Mouse (Mus musculus): ENCODE measurements at regions not wholly inside any gene's neighbourhood (a gene's known extent, or its start where the extent isn't known, plus 50 kb on each side); places are given as distances from the start of the nearest gene placed in this dataset.
A peak's percentile ranks its signal among the peaks of the same experiment; 100 is the strongest.

- H3K27ac ChIP-seq (replicated peaks; ENCODE audit: insufficient read depth, low read depth, low read length), result no peak overlapping the region
- no peaks in the 10 kb centered on the region for H3K4me1 ChIP-seq (ENCODE audit: control insufficient read depth, insufficient read depth, low read length)
- H3K36me3 ChIP-seq (ENCODE audit: control insufficient read depth, insufficient read depth, low read length), result no peaks in the 10 kb centered on the region
- TF ChIP-seq POLR2A (IDR thresholded peaks at IDR 0.05; ENCODE audit: extremely low read depth, insufficient read depth, low read length), result no peak
- TF ChIP-seq CTCF (IDR thresholded peaks at IDR 0.05; ENCODE audit: low read depth, low read length), result no peak
- no peaks in the 10 kb centered on the region for H3K79me2 ChIP-seq (ENCODE audit: control insufficient read depth, insufficient read depth, low read length)
- no peak overlapping the region for H3K9ac ChIP-seq (ENCODE audit: low read depth, low read length)
- WGBS, result 58% methylated on average over 4 of the region's 4 CpGs
- H3K4me3 ChIP-seq (ENCODE audit: insufficient read depth, low read depth, low read length), result no peak overlapping the region
- H3K27me3 ChIP-seq (ENCODE audit: control insufficient read depth, insufficient read depth, low read length), result no peaks in the 10 kb centered on the region
- DNase-seq (ENCODE audit: extremely low read depth, low read depth, low spot score), result peak; percentile 40
Observed at GRCm38 (mm10) chr7:111969198-111969887, 54.0 kb upstream of the Usp47 start.

GRCm38 (mm10) chr7:111968261-111968660 is 55.0 kb upstream of the Usp47 start:
- H3K36me3 ChIP-seq (ENCODE audit: control insufficient read depth, insufficient read depth, low read length), result no peaks in the 10 kb centered on the region
- H3K27ac ChIP-seq (replicated peaks; ENCODE audit: insufficient read depth, low read depth, low read length), result no peak overlapping the region

GRCm38 (mm10) chr7:111966716-111967115 is 56.6 kb upstream of the Usp47 start:
- Histone ChIP-seq H3K4me3 (ENCODE audit: insufficient read depth, low read depth, low read length) (no peak overlapping the region), H3K27ac (replicated peaks; ENCODE audit: insufficient read depth, low read depth, low read length) (no peak overlapping the region), H3K9ac (ENCODE audit: low read depth, low read length) (no peak overlapping the region), H3K4me1 (ENCODE audit: control insufficient read depth, insufficient read depth, low read length) (no peaks in the 10 kb centered on the region), H3K79me2 (ENCODE audit: control insufficient read depth, insufficient read depth, low read length) (no peaks in the 10 kb centered on the region), H3K36me3 (ENCODE audit: control insufficient read depth, insufficient read depth, low read length) (no peaks in the 10 kb centered on the region), H3K27me3 (ENCODE audit: control insufficient read depth, insufficient read depth, low read length) (no peaks in the 10 kb centered on the region)
- TF ChIP-seq POLR2A (IDR thresholded peaks at IDR 0.05; ENCODE audit: extremely low read depth, insufficient read depth, low read length) (no peak), CTCF (IDR thresholded peaks at IDR 0.05; ENCODE audit: low read depth, low read length) (no peak)
- 73% methylated on average over 3 of the region's 3 CpGs for WGBS
- DNase-seq (ENCODE audit: extremely low read depth, low read depth, low spot score), result no peak

More at GRCm38 (mm10) chr7:111968261-111968660, 55.0 kb upstream of the Usp47 start:
- H3K27me3 ChIP-seq (ENCODE audit: control insufficient read depth, insufficient read depth, low read length), result no peaks in the 10 kb centered on the region
- no peak for TF ChIP-seq CTCF (IDR thresholded peaks at IDR 0.05; ENCODE audit: low read depth, low read length)
- no peak for TF ChIP-seq POLR2A (IDR thresholded peaks at IDR 0.05; ENCODE audit: extremely low read depth, insufficient read depth, low read length)
- no peaks in the 10 kb centered on the region for H3K4me1 ChIP-seq (ENCODE audit: control insufficient read depth, insufficient read depth, low read length)
- 74% methylated on average over 5 of the region's 5 CpGs for WGBS
- no peak overlapping the region for H3K9ac ChIP-seq (ENCODE audit: low read depth, low read length)
- no peak overlapping the region for H3K4me3 ChIP-seq (ENCODE audit: insufficient read depth, low read depth, low read length)
- no peak for DNase-seq (ENCODE audit: extremely low read depth, low read depth, low spot score)
- no peaks in the 10 kb centered on the region for H3K79me2 ChIP-seq (ENCODE audit: control insufficient read depth, insufficient read depth, low read length)

DNA sequence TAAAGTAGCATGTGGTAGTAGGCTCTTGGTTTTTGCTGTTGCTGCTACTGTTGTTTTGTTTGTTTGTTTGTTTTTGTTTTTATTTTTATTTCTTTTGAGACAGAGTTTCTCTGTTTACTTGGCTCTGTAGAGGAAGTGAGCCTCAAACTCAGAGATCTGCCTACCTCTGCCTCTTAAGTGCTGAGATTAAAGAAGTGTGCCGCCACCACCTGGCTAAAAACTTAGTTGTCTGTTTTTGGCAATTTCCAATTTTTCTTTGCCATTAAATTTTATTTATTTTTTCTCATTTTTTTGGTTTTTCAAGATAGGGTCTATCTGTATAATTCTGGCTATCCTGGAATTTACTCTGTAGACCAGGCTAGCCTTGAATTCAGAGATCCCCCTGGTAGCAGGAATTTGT is 59.3 kb upstream of the Usp47 start:
- no peak overlapping the region for H3K4me3 ChIP-seq (ENCODE audit: insufficient read depth, low read depth, low read length)
- no peak for DNase-seq (ENCODE audit: extremely low read depth, low read depth, low spot score)
- H3K9ac ChIP-seq (ENCODE audit: low read depth, low read length), result no peak overlapping the region
- H3K4me1 ChIP-seq (ENCODE audit: control insufficient read depth, insufficient read depth, low read length), result no peaks in the 10 kb centered on the region
- no peaks in the 10 kb centered on the region for H3K36me3 ChIP-seq (ENCODE audit: control insufficient read depth, insufficient read depth, low read length)
- WGBS, result 91% methylated on average over 1 of the region's 1 CpGs
- no peaks in the 10 kb centered on the region for H3K79me2 ChIP-seq (ENCODE audit: control insufficient read depth, insufficient read depth, low read length)
- H3K27ac ChIP-seq (replicated peaks; ENCODE audit: insufficient read depth, low read depth, low read length), result no peak overlapping the region
- H3K27me3 ChIP-seq (ENCODE audit: control insufficient read depth, insufficient read depth, low read length), result peaks cover 3% of the 10 kb centered on the region; the same call in 1 of the 2 replicates
- TF ChIP-seq CTCF (IDR thresholded peaks at IDR 0.05; ENCODE audit: low read depth, low read length), result no peak

- DNase-seq (ENCODE audit: extremely low read depth, low read depth, low spot score), result no peak
- WGBS, result 72% methylated on average over 3 of the region's 3 CpGs
- TF ChIP-seq POLR2A (IDR thresholded peaks at IDR 0.05; ENCODE audit: extremely low read depth, insufficient read depth, low read length) (no peak), CTCF (IDR thresholded peaks at IDR 0.05; ENCODE audit: low read depth, low read length) (no peak)
- H3K36me3 ChIP-seq (ENCODE audit: control insufficient read depth, insufficient read depth, low read length), result no peaks in the 10 kb centered on the region
- H3K9ac ChIP-seq (ENCODE audit: low read depth, low read length), result no peak overlapping the region
- no peaks in the 10 kb centered on the region for H3K4me1 ChIP-seq (ENCODE audit: control insufficient read depth, insufficient read depth, low read length)
- peaks cover 3% of the 10 kb centered on the region; the same call in 1 of the 2 replicates for H3K27me3 ChIP-seq (ENCODE audit: control insufficient read depth, insufficient read depth, low read length)
- H3K4me3 ChIP-seq (ENCODE audit: insufficient read depth, low read depth, low read length), result no peak overlapping the region
- H3K79me2 ChIP-seq (ENCODE audit: control insufficient read depth, insufficient read depth, low read length), result no peaks in the 10 kb centered on the region
- H3K27ac ChIP-seq (replicated peaks; ENCODE audit: insufficient read depth, low read depth, low read length), result no peak overlapping the region
Observed at GRCm38 (mm10) chr7:111959977-111960376, 63.3 kb upstream of the Usp47 start.

DNA sequence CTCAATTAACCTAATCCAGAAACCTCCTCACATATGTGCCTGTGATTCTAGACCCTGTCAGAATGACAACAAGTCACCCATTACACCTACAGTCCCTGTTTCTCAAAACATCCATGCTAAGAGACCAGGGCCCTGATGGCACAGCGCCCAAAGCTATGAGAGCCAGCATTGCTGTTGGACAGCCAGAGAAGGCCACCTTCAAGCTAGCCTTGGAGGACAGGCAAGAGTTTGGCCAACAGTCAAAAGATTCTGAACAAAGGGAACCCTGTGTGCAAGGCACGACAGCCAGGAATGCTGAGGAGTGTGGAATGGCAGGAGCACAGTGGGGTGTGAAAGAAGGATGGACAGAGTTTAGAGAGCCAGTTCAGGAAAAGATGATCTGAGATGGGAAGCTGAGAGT is 66.6 kb upstream of the Usp47 start:
- H3K27me3 ChIP-seq (ENCODE audit: control insufficient read depth, insufficient read depth, low read length), result peaks cover 5% of the 10 kb centered on the region; the same call in 1 of the 2 replicates
- no peaks in the 10 kb centered on the region for H3K36me3 ChIP-seq (ENCODE audit: control insufficient read depth, insufficient read depth, low read length)
- no peak overlapping the region for H3K9ac ChIP-seq (ENCODE audit: low read depth, low read length)
- H3K27ac ChIP-seq (replicated peaks; ENCODE audit: insufficient read depth, low read depth, low read length), result no peak overlapping the region
- DNase-seq (ENCODE audit: extremely low read depth, low read depth, low spot score), result no peak
- 80% methylated on average over 2 of the region's 2 CpGs for WGBS
- no peaks in the 10 kb centered on the region for H3K79me2 ChIP-seq (ENCODE audit: control insufficient read depth, insufficient read depth, low read length)
- no peak for TF ChIP-seq CTCF (IDR thresholded peaks at IDR 0.05; ENCODE audit: low read depth, low read length)
- TF ChIP-seq POLR2A (IDR thresholded peaks at IDR 0.05; ENCODE audit: extremely low read depth, insufficient read depth, low read length), result no peak
- H3K4me1 ChIP-seq (ENCODE audit: control insufficient read depth, insufficient read depth, low read length), result no peaks in the 10 kb centered on the region
- no peak overlapping the region for H3K4me3 ChIP-seq (ENCODE audit: insufficient read depth, low read depth, low read length)
